ENCODE assay signal across 9 mouse cellular contexts in genomic region chr10:80396822-80397523, GRCm38 (mm10). TPM values are rescaled to one million over a fixed set of nuclear protein-coding genes. Genes with fewer than 3 reads are reported as not detected.
DNase-seq lines count a peak whose midpoint lies in the region; ATAC-seq and TF ChIP-seq lines count a peak whose summit lies in the region.
"Had no signal": no experiment of that assay in that cellular context is flagged by ENCODE, and none has a peak within 500 bp of the region (broad histone marks: within the 10 kb centered on the region; RNA-seq: fewer than 3 reads in every experiment).

No protein-coding gene starts in this region.

- ATAC-seq in heart, embryonic 16.5 days (replicated peaks; ENCODE audit: extremely low read depth, insufficient read depth, low FRiP score): no peak
- ATAC-seq in hindbrain, postnatal 0 days: no peak
- ATAC-seq in midbrain, embryonic 16.5 days: no peak

- H3K27me3 ChIP-seq in heart, embryonic 16.5 days (ENCODE audit: control insufficient read depth, insufficient read depth, low read length): no peaks in the 10 kb centered on the region
- no peaks in the 10 kb centered on the region for H3K27me3 ChIP-seq in hindbrain, postnatal 0 days (ENCODE audit: insufficient read depth, low read length)
- H3K27me3 ChIP-seq in midbrain, embryonic 16.5 days (ENCODE audit: control insufficient read depth, insufficient read depth, low read depth, low read length): no peaks in the 10 kb centered on the region

- peak overlapping the region; percentile 90 for H3K4me2 ChIP-seq in heart, embryonic 16.5 days (ENCODE audit: low read depth, low read length)
- peak overlapping the region; percentile 78 for H3K4me2 ChIP-seq in hindbrain, postnatal 0 days (ENCODE audit: low read depth, low read length)
- peak overlapping the region; percentile 93 for H3K4me2 ChIP-seq in midbrain, embryonic 16.5 days (ENCODE audit: low read length)

- 81% methylated on average over 11 of the region's 11 CpGs for WGBS in heart, embryonic 16.5 days
- 84% methylated on average over 11 of the region's 11 CpGs for WGBS in hindbrain, postnatal 0 days
- WGBS in midbrain, embryonic 16.5 days: 89% methylated on average over 11 of the region's 11 CpGs

- H3K9ac ChIP-seq in heart, embryonic 16.5 days (ENCODE audit: low read length): peak overlapping the region; percentile 96; the same call in 1 of the 2 replicates
- H3K9ac ChIP-seq in hindbrain, postnatal 0 days (replicated peaks; ENCODE audit: low read length): peak overlapping the region; percentile 87; the same call in 1 of the 2 replicates
- H3K9ac ChIP-seq in midbrain, embryonic 16.5 days (ENCODE audit: low read depth, low read length): peak overlapping the region; percentile 95

- H3K9me3 ChIP-seq in heart, embryonic 16.5 days (replicated peaks; ENCODE audit: control insufficient read depth, low read length): no peaks in the 10 kb centered on the region
- no peaks in the 10 kb centered on the region for H3K9me3 ChIP-seq in hindbrain, postnatal 0 days (ENCODE audit: low read length)
- H3K9me3 ChIP-seq in midbrain, embryonic 16.5 days (replicated peaks; ENCODE audit: control insufficient read depth, low read length, poor library complexity, severe bottlenecking): no peaks in the 10 kb centered on the region

- no peak for TF ChIP-seq POLR2A in bone marrow macrophage, adult 2 months (IDR thresholded peaks at IDR 0.05; ENCODE audit: borderline replicate concordance, low read depth, low read length)

- intact Hi-C loops in heart, postnatal 14 days (cut with DNase I): no loop called here

- H3K27ac ChIP-seq in heart, embryonic 16.5 days (ENCODE audit: low read length): no peak overlapping the region
- H3K27ac ChIP-seq in bone marrow macrophage, adult 2 months (ENCODE audit: insufficient read depth, low read depth, low read length): peak overlapping the region; percentile 91; the same call in 1 of the 2 replicates
- peak overlapping the region; percentile 99; the same call in 1 of the 2 replicates for H3K27ac ChIP-seq in hindbrain, postnatal 0 days
- peak overlapping the region; percentile 100 for H3K27ac ChIP-seq in midbrain, embryonic 16.5 days (ENCODE audit: low read length)

- H3K4me3 ChIP-seq in heart, embryonic 16.5 days (ENCODE audit: low read length): 0 out of 2 replicates have a peak overlapping the region, but pooled peaks have one; percentile 1
- peak overlapping the region; percentile 84 for H3K4me3 ChIP-seq in bone marrow macrophage, adult 2 months (ENCODE audit: insufficient read depth, low read length)
- no peak overlapping the region for H3K4me3 ChIP-seq in hindbrain, postnatal 0 days (ENCODE audit: low read length)
- peak overlapping the region; percentile 73; the same call in 1 of the 2 replicates for H3K4me3 ChIP-seq in midbrain, embryonic 16.5 days (ENCODE audit: low read depth, low read length)

- H3K36me3 ChIP-seq in heart, embryonic 16.5 days (ENCODE audit: control insufficient read depth, insufficient read depth): peaks cover 39% of the 10 kb centered on the region
- peaks cover 32% of the 10 kb centered on the region; the same call in 1 of the 2 replicates for H3K36me3 ChIP-seq in hindbrain, postnatal 0 days (ENCODE audit: insufficient read depth, low read length)
- H3K36me3 ChIP-seq in midbrain, embryonic 16.5 days (ENCODE audit: control insufficient read depth, insufficient read depth, low read length): peaks cover 31% of the 10 kb centered on the region

- no peak for DNase-seq in heart, postnatal 14 days
- DNase-seq in hindbrain, postnatal 0 days (ENCODE audit: low spot score): no peak
- no peak for DNase-seq in left cerebral cortex, adult 18-20 months (ENCODE audit: low spot score in 2 of 2)
- DNase-seq in layer of hippocampus, postnatal 25 days (ENCODE audit: extremely low spot score in 1 of 2, low spot score in 1 of 2): no peak
- DNase-seq in gastrocnemius, postnatal 10 days: no peak
- DNase-seq: thymus, postnatal 25 days had no signal

- TF ChIP-seq CTCF in bone marrow macrophage, adult 2 months (IDR thresholded peaks at IDR 0.05; ENCODE audit: low read depth, low read length): no peak
- TF ChIP-seq CTCF in hindbrain, postnatal 0 days (IDR thresholded peaks at IDR 0.05; ENCODE audit: low read depth): no peak

- peaks cover 25% of the 10 kb centered on the region for H3K4me1 ChIP-seq in heart, embryonic 16.5 days (ENCODE audit: control insufficient read depth, insufficient read depth, low read length)
- H3K4me1 ChIP-seq in bone marrow macrophage, adult 2 months (ENCODE audit: control insufficient read depth, insufficient read depth, low read length): peaks cover 30% of the 10 kb centered on the region
- 0 out of 2 replicates have a peak, but pooled peaks cover 13% of the 10 kb centered on the region for H3K4me1 ChIP-seq in hindbrain, postnatal 0 days (ENCODE audit: insufficient read depth, low read length)
- H3K4me1 ChIP-seq in midbrain, embryonic 16.5 days (ENCODE audit: control insufficient read depth, insufficient read depth, low read length): peaks cover 21% of the 10 kb centered on the region

RNA-seq across cellular contexts. Expression of gene Mbd3, which starts 2.4 kb away (rescaled TPM):
- polyA plus RNA-seq in heart, embryonic 16.5 days (2015; fragmentation: Nextera tagmentation; extraction: Ambion mirVana): 136 and 155 TPM in 2 replicates
- 10 to 100 TPM; 78.6 to 84.0 TPM for total RNA-seq in heart, postnatal 14 days (2021)
- polyA plus RNA-seq in bone marrow macrophage, adult 2 months (2012; ENCODE audit: insufficient read depth, insufficient read length, missing spikeins): 55.6 and 58.2 TPM in 2 replicates
- total RNA-seq in hindbrain, postnatal 0 days (2014; rRNA removed): 48.2 and 50.4 TPM in 2 replicates
- 166 and 175 TPM in 2 replicates for polyA plus RNA-seq in hindbrain, postnatal 0 days (2015; fragmentation: Nextera tagmentation; extraction: Ambion mirVana)
- polyA plus RNA-seq in midbrain, embryonic 16.5 days (2015; fragmentation: Nextera tagmentation; extraction: Ambion mirVana): 174 and 188 TPM in 2 replicates
- 100 to 1,000 TPM; 143 to 166 TPM for total RNA-seq in left cerebral cortex, adult 18-20 months (2021)
- 100 to 1,000 TPM; 138 to 159 TPM for total RNA-seq in layer of hippocampus, postnatal 25 days (2021)
- 100 to 1,000 TPM; 107 to 120 TPM for total RNA-seq in gastrocnemius, postnatal 10 days (2021)

RNA-seq across cellular contexts. Expression of gene Mex3d, which starts 9.5 kb away (rescaled TPM):
- polyA plus RNA-seq in heart, embryonic 16.5 days (2015; fragmentation: Nextera tagmentation; extraction: Ambion mirVana): 2.8 TPM in 2 replicates
- total RNA-seq in heart, postnatal 14 days (2021): 10 to 100 TPM; 11.8 to 12.2 TPM
- polyA plus RNA-seq in bone marrow macrophage, adult 2 months (2012; ENCODE audit: insufficient read depth, insufficient read length, missing spikeins): 5.8 and 8.3 TPM in 2 replicates
- 129 and 145 TPM in 2 replicates for total RNA-seq in hindbrain, postnatal 0 days (2014; rRNA removed)
- polyA plus RNA-seq in hindbrain, postnatal 0 days (2015; fragmentation: Nextera tagmentation; extraction: Ambion mirVana): 11.6 and 14.2 TPM in 2 replicates
- 13.6 and 15.0 TPM in 2 replicates for polyA plus RNA-seq in midbrain, embryonic 16.5 days (2015; fragmentation: Nextera tagmentation; extraction: Ambion mirVana)
- total RNA-seq in left cerebral cortex, adult 18-20 months (2021): 10 to 100 TPM; 20.1 to 20.7 TPM
- total RNA-seq in layer of hippocampus, postnatal 25 days (2021): 10 to 100 TPM; 18.9 to 19.3 TPM
- 10 to 100 TPM in 1 of 2 experiments, 1 to 10 TPM in 1; 8.9 to 12.2 TPM for total RNA-seq in gastrocnemius, postnatal 10 days (2021)

RNA-seq across cellular contexts. Expression of gene Uqcr11, which starts 9.7 kb away (rescaled TPM):
- 1,492 and 1,877 TPM in 2 replicates for polyA plus RNA-seq in heart, embryonic 16.5 days (2015; fragmentation: Nextera tagmentation; extraction: Ambion mirVana)
- 1,000 to 10,000 TPM; 1,852 to 1,908 TPM for total RNA-seq in heart, postnatal 14 days (2021)
- polyA plus RNA-seq in bone marrow macrophage, adult 2 months (2012; ENCODE audit: insufficient read depth, insufficient read length, missing spikeins): 175 and 193 TPM in 2 replicates
- total RNA-seq in hindbrain, postnatal 0 days (2014; rRNA removed): 369 and 391 TPM in 2 replicates
- 897 and 981 TPM in 2 replicates for polyA plus RNA-seq in hindbrain, postnatal 0 days (2015; fragmentation: Nextera tagmentation; extraction: Ambion mirVana)
- 455 and 532 TPM in 2 replicates for polyA plus RNA-seq in midbrain, embryonic 16.5 days (2015; fragmentation: Nextera tagmentation; extraction: Ambion mirVana)
- 100 to 1,000 TPM; 383 to 388 TPM for total RNA-seq in left cerebral cortex, adult 18-20 months (2021)
- 100 to 1,000 TPM; 520 to 551 TPM for total RNA-seq in layer of hippocampus, postnatal 25 days (2021)
- 100 to 1,000 TPM; 725 to 806 TPM for total RNA-seq in gastrocnemius, postnatal 10 days (2021)

RNA-seq across cellular contexts. Expression of gene Tcf3, which starts 36.5 kb away (rescaled TPM):
- polyA plus RNA-seq in heart, embryonic 16.5 days (2015; fragmentation: Nextera tagmentation; extraction: Ambion mirVana): 41.9 and 47.0 TPM in 2 replicates
- 10 to 100 TPM; 31.7 to 32.5 TPM for total RNA-seq in heart, postnatal 14 days (2021)
- 25.5 and 27.4 TPM in 2 replicates for polyA plus RNA-seq in bone marrow macrophage, adult 2 months (2012; ENCODE audit: insufficient read depth, insufficient read length, missing spikeins)
- total RNA-seq in hindbrain, postnatal 0 days (2014; rRNA removed): 132 TPM in 2 replicates
- polyA plus RNA-seq in hindbrain, postnatal 0 days (2015; fragmentation: Nextera tagmentation; extraction: Ambion mirVana): 36.2 and 36.4 TPM in 2 replicates
- 30.2 and 35.2 TPM in 2 replicates for polyA plus RNA-seq in midbrain, embryonic 16.5 days (2015; fragmentation: Nextera tagmentation; extraction: Ambion mirVana)
- 10 to 100 TPM; 25.4 to 29.8 TPM for total RNA-seq in left cerebral cortex, adult 18-20 months (2021)
- total RNA-seq in layer of hippocampus, postnatal 25 days (2021): 10 to 100 TPM; 26.9 to 32.1 TPM
- 10 to 100 TPM; 33.0 to 43.2 TPM for total RNA-seq in gastrocnemius, postnatal 10 days (2021)

RNA-seq across cellular contexts. Expression of gene Plk5, which starts 40.7 kb away (rescaled TPM):
- 0.07 and 0.14 TPM in 2 replicates for polyA plus RNA-seq in heart, embryonic 16.5 days (2015; fragmentation: Nextera tagmentation; extraction: Ambion mirVana)
- under 1 TPM; 0.12 to 0.22 TPM for total RNA-seq in heart, postnatal 14 days (2021)
- polyA plus RNA-seq in bone marrow macrophage, adult 2 months (2012; ENCODE audit: insufficient read depth, insufficient read length, missing spikeins): not detected in 2 replicates
- 15.7 and 18.3 TPM in 2 replicates for total RNA-seq in hindbrain, postnatal 0 days (2014; rRNA removed)
- 8.9 and 9.3 TPM in 2 replicates for polyA plus RNA-seq in hindbrain, postnatal 0 days (2015; fragmentation: Nextera tagmentation; extraction: Ambion mirVana)
- polyA plus RNA-seq in midbrain, embryonic 16.5 days (2015; fragmentation: Nextera tagmentation; extraction: Ambion mirVana): 9.6 and 11.0 TPM in 2 replicates
- 10 to 100 TPM; 25.8 to 34.6 TPM for total RNA-seq in left cerebral cortex, adult 18-20 months (2021)
- 10 to 100 TPM; 14.6 to 16.9 TPM for total RNA-seq in layer of hippocampus, postnatal 25 days (2021)
- total RNA-seq in gastrocnemius, postnatal 10 days (2021): not detected
